Mouse (Mus musculus): ENCODE measurements around the gene Gm10073. TPM values are rescaled to one million over a fixed set of nuclear protein-coding genes. Genes with fewer than 3 reads are reported as not detected.
"Not testable (repeated sequence)": the region's sequence is repeated elsewhere in the genome, so short reads cannot be mapped to it uniquely, and the experiment has no call there.

Gm10073 gene
- 6.1 and 9.5 TPM in 2 replicates for polyA plus RNA-seq (2015; fragmentation: Nextera tagmentation; extraction: Ambion mirVana)

DNA sequence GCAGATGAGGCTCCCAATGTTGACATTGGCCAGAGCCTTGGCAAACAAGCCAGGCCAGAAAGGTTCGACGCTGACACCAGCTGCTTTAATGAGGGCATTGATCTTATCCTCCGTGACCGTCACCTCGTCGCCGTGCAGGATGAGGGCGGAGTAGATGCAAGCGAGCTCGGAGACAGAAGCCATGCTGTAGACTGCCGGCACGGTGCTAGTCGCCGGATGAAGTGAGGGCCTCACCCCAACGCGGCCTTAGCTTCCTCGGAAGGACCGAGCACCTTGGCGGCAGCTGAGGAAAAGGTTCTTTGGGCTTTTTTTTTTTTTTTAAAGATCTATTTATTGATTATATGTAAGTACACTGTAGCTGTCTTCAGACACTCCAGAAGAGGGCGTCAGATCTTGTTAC lies at the start of gene Gm10073:
Gm10073 (minus strand) TSS at position 294 of the 400 bp plus-strand sequence.
- not testable (repeated sequence) for H3K36me3 ChIP-seq; H3K9ac ChIP-seq; H3K27me3 ChIP-seq; H3K9me3 ChIP-seq; H3K4me1 ChIP-seq (replicated peaks); H3K4me3 ChIP-seq; H3K4me2 ChIP-seq; ATAC-seq (ENCODE audit: low FRiP score); H3K27ac ChIP-seq
- WGBS, result 54% methylated on average over 20 of the region's 20 CpGs

DNA sequence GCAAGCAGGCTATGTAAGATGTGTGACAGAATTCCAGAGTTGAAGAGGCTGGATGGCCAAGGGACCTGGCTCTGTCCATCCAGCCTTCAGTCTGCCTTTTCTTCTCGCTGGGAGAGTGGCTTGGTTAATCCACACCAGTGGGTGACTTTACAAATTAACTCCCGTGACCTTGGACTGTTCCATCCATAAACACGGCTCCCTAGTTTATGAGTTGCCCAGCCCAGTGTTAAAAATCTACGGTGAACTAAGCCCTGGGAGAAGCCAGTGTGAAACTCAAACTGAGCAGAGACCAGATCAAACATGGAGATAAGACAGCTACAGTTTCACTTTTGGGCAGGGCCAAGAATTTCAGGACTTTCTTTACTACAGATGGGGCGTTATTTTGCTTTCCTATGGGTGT lies 49.8 kb upstream of the Gm10073 start:
- Histone ChIP-seq H3K4me3 (no peak overlapping the region), H3K4me1 (replicated peaks) (peaks cover 10% of the 10 kb centered on the region), H3K9me3 (peaks cover 4% of the 10 kb centered on the region; the same call in 1 of the 2 replicates), H3K27me3 (no peaks in the 10 kb centered on the region), H3K27ac (no peak overlapping the region), H3K4me2 (no peak overlapping the region), H3K9ac (no peak overlapping the region), H3K36me3 (no peaks in the 10 kb centered on the region)
- 75% methylated on average over 5 of the region's 5 CpGs for WGBS
- no peak for ATAC-seq (ENCODE audit: low FRiP score)

DNA sequence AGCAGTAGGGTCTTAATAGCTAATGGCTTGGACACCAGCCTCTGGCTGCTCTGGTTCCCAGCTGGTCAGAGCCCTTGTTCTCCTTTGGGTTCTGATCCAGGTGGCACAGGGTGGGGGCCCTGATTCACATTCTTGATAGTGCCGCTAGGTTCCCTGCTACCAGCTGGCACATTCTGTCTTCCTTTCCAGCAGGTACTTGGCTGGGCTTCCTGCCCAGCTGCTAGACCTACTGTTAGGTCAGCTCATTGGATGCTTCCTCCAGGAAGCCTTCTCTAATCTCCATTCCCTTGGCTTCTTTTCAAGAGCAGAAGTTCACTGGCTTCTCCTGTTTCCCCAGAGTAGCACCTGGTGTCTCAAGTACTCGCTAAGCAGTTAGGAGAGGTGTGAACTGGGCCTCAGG lies 47.2 kb upstream of the Gm10073 start:
- no peaks in the 10 kb centered on the region for H3K36me3 ChIP-seq
- no peak overlapping the region for H3K4me3 ChIP-seq
- H3K4me1 ChIP-seq (replicated peaks), result peaks cover 10% of the 10 kb centered on the region
- no peak overlapping the region for H3K4me2 ChIP-seq
- no peak overlapping the region for H3K9ac ChIP-seq
- H3K27ac ChIP-seq, result no peak overlapping the region
- no peaks in the 10 kb centered on the region for H3K27me3 ChIP-seq
- no peak for ATAC-seq (ENCODE audit: low FRiP score)
- H3K9me3 ChIP-seq, result peaks cover 4% of the 10 kb centered on the region; the same call in 1 of the 2 replicates
- WGBS, result 85% methylated on average over 2 of the region's 2 CpGs

DNA sequence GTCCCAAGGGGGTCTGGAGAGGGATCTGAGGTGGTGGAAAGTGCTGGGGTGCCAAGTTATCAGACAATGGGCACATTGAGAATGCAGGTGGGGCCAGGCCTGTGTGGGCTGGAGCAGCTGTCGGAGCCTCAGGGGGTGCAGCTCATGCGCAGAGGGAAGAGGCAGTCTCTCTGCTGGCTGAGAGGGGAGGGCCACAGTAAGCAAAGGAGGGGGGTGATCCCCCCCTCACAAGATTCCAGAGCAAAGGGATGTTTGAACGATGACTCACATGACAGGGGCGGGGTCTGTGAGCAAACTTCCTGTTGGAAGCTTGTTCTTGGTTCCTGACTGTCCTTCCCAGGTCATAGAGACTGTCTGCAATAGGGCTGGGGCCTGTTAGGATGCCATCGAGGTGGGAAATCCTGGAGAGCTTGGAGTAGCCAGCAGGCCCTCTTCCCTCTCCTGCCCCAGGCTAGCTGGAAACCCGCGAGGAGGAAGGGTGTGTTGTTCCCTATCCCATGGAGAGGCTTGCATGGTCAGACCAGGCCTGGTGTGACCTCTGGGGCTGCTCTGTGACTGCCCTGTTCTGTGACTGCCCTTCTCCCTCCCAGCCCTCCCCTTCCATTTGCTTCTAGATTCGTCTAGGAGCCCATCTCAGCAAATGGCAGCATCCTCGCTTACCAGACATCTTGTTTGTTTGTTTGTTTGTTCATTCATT lies 46.4 kb upstream of the Gm10073 start:
- no peaks in the 10 kb centered on the region for H3K27me3 ChIP-seq
- H3K4me2 ChIP-seq, result no peak overlapping the region
- peaks cover 10% of the 10 kb centered on the region for H3K4me1 ChIP-seq (replicated peaks)
- H3K27ac ChIP-seq, result no peak overlapping the region
- no peak overlapping the region for H3K9ac ChIP-seq
- H3K36me3 ChIP-seq, result no peaks in the 10 kb centered on the region
- WGBS, result 63% methylated on average over 9 of the region's 9 CpGs
- no peak for ATAC-seq (ENCODE audit: low FRiP score)
- H3K9me3 ChIP-seq, result peaks cover 4% of the 10 kb centered on the region; the same call in 1 of the 2 replicates
- no peak overlapping the region for H3K4me3 ChIP-seq

DNA sequence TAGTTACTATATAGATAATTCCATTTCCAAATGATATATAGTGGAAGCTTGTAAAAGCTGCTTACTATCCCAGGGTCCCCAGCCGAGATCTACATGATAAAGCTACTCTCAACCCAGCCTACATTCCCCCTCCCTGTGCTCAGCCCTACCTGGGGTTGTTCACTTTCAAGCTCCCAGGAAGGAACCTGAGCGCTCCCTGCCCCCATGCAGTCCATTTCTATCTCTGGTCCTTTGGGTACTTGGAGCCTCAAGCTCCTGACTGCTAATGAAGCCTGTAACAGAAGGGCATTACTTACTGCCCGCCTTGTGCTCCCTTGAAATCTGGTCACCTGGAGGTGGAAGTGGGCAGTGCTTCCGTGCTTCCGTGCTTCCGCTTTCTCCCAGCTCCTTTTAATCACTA lies 45.1 kb upstream of the Gm10073 start:
- no peaks in the 10 kb centered on the region for H3K9me3 ChIP-seq
- no peak for ATAC-seq (ENCODE audit: low FRiP score)
- H3K27ac ChIP-seq, result no peak overlapping the region
- H3K4me3 ChIP-seq, result no peak overlapping the region
- H3K4me1 ChIP-seq (replicated peaks), result peaks cover 10% of the 10 kb centered on the region
- H3K36me3 ChIP-seq, result no peaks in the 10 kb centered on the region
- H3K9ac ChIP-seq, result no peak overlapping the region
- no peaks in the 10 kb centered on the region for H3K27me3 ChIP-seq
- WGBS, result 68% methylated on average over 6 of the region's 6 CpGs
- no peak overlapping the region for H3K4me2 ChIP-seq

DNA sequence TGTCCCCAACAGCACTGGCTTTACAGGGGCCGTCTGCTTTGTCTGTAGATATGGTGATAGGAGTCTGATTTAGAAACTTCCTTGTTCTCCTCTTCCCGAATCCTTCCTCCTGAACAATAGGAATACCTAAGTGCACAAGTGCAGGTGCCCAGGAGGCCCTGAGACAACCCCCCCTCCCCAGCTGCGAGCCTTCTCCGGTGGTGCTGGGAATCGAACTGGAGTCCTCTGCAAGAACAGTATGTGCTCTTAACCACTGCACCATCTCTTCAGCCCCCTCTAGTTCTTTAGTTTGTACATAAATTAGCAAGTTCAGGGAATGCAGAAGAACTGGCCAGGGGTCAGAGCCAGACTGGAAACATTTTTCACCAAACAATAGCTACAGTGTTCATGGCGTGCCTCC lies 44.6 kb upstream of the Gm10073 start:
- WGBS, result 76% methylated on average over 6 of the region's 6 CpGs
- H3K4me2 ChIP-seq, result no peak overlapping the region
- H3K27ac ChIP-seq, result no peak overlapping the region
- H3K4me1 ChIP-seq (replicated peaks), result peaks cover 10% of the 10 kb centered on the region
- H3K36me3 ChIP-seq, result no peaks in the 10 kb centered on the region
- ATAC-seq (ENCODE audit: low FRiP score), result no peak
- no peaks in the 10 kb centered on the region for H3K9me3 ChIP-seq
- H3K4me3 ChIP-seq, result no peak overlapping the region
- H3K27me3 ChIP-seq, result no peaks in the 10 kb centered on the region
- H3K9ac ChIP-seq, result no peak overlapping the region

DNA sequence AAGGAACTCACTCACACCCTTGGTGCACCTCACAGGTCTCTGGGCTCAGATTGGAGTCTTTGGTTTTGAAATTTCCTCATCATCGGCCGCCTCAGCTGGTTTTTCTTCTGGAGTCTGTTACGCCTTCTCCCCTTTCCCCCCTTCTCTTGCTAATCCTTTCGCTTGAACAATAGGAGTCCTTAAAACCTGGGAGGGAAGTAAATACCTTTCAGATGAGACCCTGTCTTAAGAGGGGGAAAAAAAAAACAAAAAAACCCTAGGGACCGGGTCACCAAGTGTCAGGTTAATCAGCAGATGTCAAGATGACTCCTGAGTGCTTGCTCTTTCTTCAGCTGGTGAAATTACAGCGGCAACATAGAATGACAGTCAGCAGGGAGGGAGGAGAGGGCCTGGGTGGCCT lies 43.9 kb upstream of the Gm10073 start:
- ATAC-seq (ENCODE audit: low FRiP score), result no peak
- Histone ChIP-seq H3K27me3 (no peaks in the 10 kb centered on the region), H3K27ac (no peak overlapping the region), H3K9me3 (no peaks in the 10 kb centered on the region), H3K9ac (no peak overlapping the region), H3K4me3 (no peak overlapping the region), H3K36me3 (no peaks in the 10 kb centered on the region), H3K4me1 (replicated peaks) (peaks cover 10% of the 10 kb centered on the region), H3K4me2 (no peak overlapping the region)
- WGBS, result 34% methylated on average over 6 of the region's 6 CpGs

DNA sequence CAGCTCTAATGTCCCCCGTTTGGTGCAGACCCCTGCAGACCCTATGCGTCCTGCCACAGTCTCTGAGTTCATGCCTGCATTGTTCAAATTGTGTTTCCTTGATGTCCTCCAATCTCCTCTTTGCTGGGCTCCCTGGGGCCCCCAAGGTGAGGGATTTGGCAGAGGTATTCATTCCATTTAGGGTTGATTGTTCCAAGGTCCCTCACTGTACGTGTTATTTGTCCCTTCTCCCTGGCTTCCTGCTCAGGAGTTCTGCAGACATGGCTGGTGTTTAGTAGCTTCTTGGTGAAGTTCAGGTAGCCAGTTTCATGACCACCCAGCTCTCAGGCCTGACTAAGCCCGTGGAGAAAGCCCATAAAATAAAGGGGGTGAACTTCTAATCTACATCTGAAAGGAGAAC lies 43.4 kb upstream of the Gm10073 start:
- H3K4me3 ChIP-seq, result no peak overlapping the region
- no peaks in the 10 kb centered on the region for H3K27me3 ChIP-seq
- WGBS, result 45% methylated on average over 4 of the region's 4 CpGs
- no peak overlapping the region for H3K27ac ChIP-seq
- H3K9me3 ChIP-seq, result no peaks in the 10 kb centered on the region
- no peaks in the 10 kb centered on the region for H3K36me3 ChIP-seq
- H3K4me1 ChIP-seq (replicated peaks), result peaks cover 10% of the 10 kb centered on the region
- no peak for ATAC-seq (ENCODE audit: low FRiP score)
- H3K9ac ChIP-seq, result no peak overlapping the region
- no peak overlapping the region for H3K4me2 ChIP-seq

DNA sequence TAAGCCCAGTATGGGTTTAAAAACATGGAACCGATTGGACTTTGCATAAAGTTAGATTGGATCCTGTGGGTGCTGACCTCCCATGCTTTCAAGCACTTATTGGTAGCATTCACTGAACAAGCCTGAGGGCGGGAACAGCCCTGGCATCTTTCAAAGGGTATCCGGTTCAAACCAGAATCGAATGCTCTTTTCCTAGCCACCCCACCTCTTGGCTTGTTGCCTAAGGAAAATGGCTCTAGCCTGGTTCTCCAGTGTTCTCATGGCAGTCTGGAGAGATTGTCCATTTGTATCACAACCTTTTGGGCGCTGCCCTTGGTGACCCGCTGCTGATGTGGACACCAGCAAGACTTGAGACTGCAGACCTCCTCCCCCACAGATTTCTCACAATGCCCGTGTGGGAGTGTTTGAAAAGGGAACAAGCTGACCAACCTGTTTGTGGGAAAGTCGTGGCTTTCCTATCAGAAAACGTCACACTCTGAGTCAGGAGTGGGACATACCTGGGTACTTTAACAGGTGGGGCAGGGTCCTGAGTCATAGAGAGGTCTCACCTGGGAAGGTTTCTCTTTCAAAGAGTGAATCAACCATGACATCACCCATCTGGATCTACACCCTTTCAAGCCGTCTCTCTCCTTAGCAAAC lies 42.5 kb upstream of the Gm10073 start:
- Histone ChIP-seq H3K36me3 (no peaks in the 10 kb centered on the region), H3K27ac (no peak overlapping the region), H3K9ac (no peak overlapping the region), H3K4me3 (no peak overlapping the region), H3K4me1 (replicated peaks) (peaks cover 10% of the 10 kb centered on the region), H3K9me3 (no peaks in the 10 kb centered on the region), H3K27me3 (no peaks in the 10 kb centered on the region), H3K4me2 (no peak overlapping the region)
- 79% methylated on average over 10 of the region's 10 CpGs for WGBS
- ATAC-seq (ENCODE audit: low FRiP score), result no peak

DNA sequence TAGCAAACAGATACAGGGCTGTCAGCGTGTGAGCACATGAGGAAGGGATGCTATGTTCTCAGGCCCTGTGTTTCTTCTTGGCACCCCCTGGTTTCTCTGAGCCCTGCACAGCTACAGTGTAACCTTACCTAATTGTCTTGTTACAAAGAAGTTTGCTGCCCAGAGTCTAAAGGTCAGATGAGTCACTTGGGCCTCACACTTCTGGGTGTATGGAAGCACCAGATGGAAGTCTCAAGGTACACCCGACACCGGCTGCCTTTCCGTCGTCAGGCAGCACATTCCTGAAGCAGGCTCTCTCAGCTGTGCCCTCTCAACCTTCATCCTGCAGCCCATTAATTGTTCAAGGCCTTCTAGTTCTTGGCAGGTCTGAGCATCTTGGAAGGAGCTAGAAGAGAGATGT lies 41.4 kb upstream of the Gm10073 start:
- Histone ChIP-seq H3K9ac (no peak overlapping the region), H3K4me2 (no peak overlapping the region), H3K4me1 (replicated peaks) (peaks cover 9% of the 10 kb centered on the region), H3K4me3 (no peak overlapping the region), H3K27ac (no peak overlapping the region), H3K9me3 (no peaks in the 10 kb centered on the region), H3K36me3 (no peaks in the 10 kb centered on the region), H3K27me3 (no peaks in the 10 kb centered on the region; the same call in 1 of the 2 replicates)
- no peak for ATAC-seq (ENCODE audit: low FRiP score)
- WGBS, result 61% methylated on average over 5 of the region's 5 CpGs

DNA sequence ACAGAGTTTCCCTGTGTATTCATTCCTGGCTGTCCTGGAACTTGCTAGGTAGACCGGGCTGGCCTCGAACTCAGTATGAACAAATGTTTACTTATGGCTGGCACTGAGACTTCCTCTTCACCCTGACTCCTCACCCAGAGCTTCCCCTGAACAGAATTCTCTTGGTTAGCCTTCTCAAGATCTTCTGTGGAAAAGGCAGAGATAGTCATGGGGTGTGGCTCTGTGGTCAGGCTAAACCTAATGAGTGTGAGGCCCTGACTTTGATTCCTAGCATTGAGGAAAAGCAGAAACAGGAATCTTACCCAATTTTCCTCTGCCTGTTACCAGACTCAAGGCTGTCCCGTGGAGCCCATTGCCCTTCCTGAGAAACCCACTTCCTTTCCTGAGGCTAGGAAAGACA lies 38.8 kb upstream of the Gm10073 start:
- H3K27ac ChIP-seq, result no peak overlapping the region
- no peak for ATAC-seq (ENCODE audit: low FRiP score)
- H3K27me3 ChIP-seq, result peaks cover 5% of the 10 kb centered on the region
- H3K4me1 ChIP-seq (replicated peaks), result no peaks in the 10 kb centered on the region
- H3K4me2 ChIP-seq, result no peak overlapping the region
- no peak overlapping the region for H3K9ac ChIP-seq
- no peak overlapping the region for H3K4me3 ChIP-seq
- 66% methylated on average over 3 of the region's 3 CpGs for WGBS
- H3K36me3 ChIP-seq, result no peaks in the 10 kb centered on the region
- no peaks in the 10 kb centered on the region for H3K9me3 ChIP-seq

DNA sequence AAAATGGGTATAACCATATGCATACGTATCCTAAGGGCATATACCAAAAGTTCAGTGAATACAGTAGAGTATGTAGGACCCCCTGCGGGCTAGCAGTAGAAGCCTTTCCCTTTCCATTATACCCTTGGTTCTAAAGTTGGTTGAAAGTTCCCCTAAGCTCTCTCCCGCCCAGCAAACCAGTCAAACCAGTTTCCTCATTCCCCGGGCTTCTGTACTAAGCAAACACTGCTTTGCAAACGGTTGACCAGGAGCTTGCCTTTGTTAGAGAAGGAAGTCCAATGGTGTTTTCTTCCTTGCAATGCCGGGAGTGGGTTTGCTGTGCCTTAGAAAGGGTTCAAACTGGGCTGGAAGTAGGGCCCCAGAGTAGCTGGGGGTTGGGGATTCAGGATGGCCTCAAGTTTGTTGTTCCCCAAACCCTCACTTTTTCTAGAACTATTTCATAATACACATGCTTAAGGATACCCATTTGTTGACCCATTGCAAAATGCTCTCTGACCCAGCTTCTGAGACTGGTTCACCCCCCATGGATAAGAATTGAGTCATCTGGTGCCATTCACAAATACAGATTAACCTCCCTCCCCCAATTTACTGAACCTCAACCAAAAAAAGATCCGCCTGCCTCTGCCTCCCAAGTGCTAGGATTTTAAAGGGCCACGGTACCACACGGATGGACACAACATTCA lies 37.8 kb upstream of the Gm10073 start:
- no peak overlapping the region for H3K4me2 ChIP-seq
- H3K9me3 ChIP-seq, result no peaks in the 10 kb centered on the region
- H3K9ac ChIP-seq, result no peak overlapping the region
- H3K4me1 ChIP-seq (replicated peaks), result no peaks in the 10 kb centered on the region
- ATAC-seq (ENCODE audit: low FRiP score), result no peak
- 58% methylated on average over 9 of the region's 9 CpGs for WGBS
- no peaks in the 10 kb centered on the region for H3K36me3 ChIP-seq
- no peak overlapping the region for H3K27ac ChIP-seq
- no peak overlapping the region for H3K4me3 ChIP-seq
- peaks cover 14% of the 10 kb centered on the region for H3K27me3 ChIP-seq
